Mouse (Mus musculus) ES-Bruce4 (cell line): ENCODE measurements around the gene Taf3.

Experiments
- CTCF ChIP-seq: IDR thresholded peaks from one replicate; pipeline ENCODE4 v1.8.1; 2011; ENCODE audit warnings: low read depth, low read length
- EP300 ChIP-seq: IDR thresholded peaks from 2 replicates; pipeline ENCODE4 v1.6.1; 2011; ENCODE audit warnings: low read depth, low read length; ENCODE audit not compliant: insufficient read depth
- POLR2A ChIP-seq: IDR thresholded peaks from one replicate; pipeline ENCODE4 v1.8.1; 2011; ENCODE audit warnings: low read length; ENCODE audit not compliant: insufficient read depth

GRCm38 (mm10) chr2:9966634-9967033, 81.8 kb downstream of the Taf3 start:
- no peak for TF ChIP-seq POLR2A
- TF ChIP-seq CTCF = no peak
- TF ChIP-seq EP300 = no peak
